Mouse (Mus musculus): ENCODE results near the gene Tdp2. TPM values are rescaled to one million over a fixed set of nuclear protein-coding genes. Genes with fewer than 3 reads are reported as not detected.
"Not testable (repeated sequence)": the region's sequence is repeated elsewhere in the genome, so short reads cannot be mapped to it uniquely, and the experiment has no call there.

Gene Tdp2
- polyA plus RNA-seq, 1 experiment = 12.9 TPM

DNA sequence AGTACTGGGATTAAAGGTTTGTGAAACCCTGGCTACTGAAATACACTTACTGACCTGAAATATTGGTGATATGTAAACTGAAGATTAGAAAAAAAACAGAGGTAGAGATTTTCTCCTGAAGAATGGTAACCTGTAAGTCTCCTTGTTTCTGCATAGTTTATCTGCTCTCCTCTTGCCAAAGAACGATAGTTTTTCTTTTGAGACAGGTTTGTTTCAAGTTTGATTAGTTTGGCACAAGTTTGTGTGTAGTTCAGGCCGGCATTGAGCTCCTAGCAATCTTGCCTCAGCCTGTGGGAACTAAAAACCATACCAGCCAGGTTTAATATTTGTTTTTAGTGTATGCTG lies 1.3 kb downstream of the Tdp2 start:
- DNase-seq (ENCODE audit: low read depth in 1 of 2, low spot score in 2 of 2) = no peak
- H3K4me3 ChIP-seq (ENCODE audit: extremely low read depth, insufficient read depth, insufficient read length) = no peak overlapping the region
- H3K36me3 ChIP-seq (ENCODE audit: control insufficient read depth, insufficient read depth, low read length) = peaks cover 1% of the 10 kb centered on the region; the same call in 1 of the 2 replicates
- no peaks in the 10 kb centered on the region for H3K27me3 ChIP-seq (ENCODE audit: control insufficient read depth, insufficient read depth, low read length)
- WGBS = 48% methylated on average over 2 of the region's 2 CpGs
- no peak overlapping the region for H3K27ac ChIP-seq (ENCODE audit: insufficient read depth, low read length)
- no peak for TF ChIP-seq CTCF (IDR thresholded peaks at IDR 0.05; ENCODE audit: extremely low read depth, insufficient read depth, insufficient read length, insufficient replicate concordance)
- TF ChIP-seq POLR2A (IDR thresholded peaks at IDR 0.05; ENCODE audit: low read depth, low read length) = no peak
- H3K4me1 ChIP-seq (ENCODE audit: control insufficient read depth, insufficient read depth, insufficient read length) = peaks cover 6% of the 10 kb centered on the region; the same call in 1 of the 2 replicates

- H3K36me3 ChIP-seq (ENCODE audit: control insufficient read depth, insufficient read depth, low read length) = peaks cover 11% of the 10 kb centered on the region
- not testable (repeated sequence) for H3K4me3 ChIP-seq (ENCODE audit: extremely low read depth, insufficient read depth, insufficient read length); DNase-seq (ENCODE audit: low read depth in 1 of 2, low spot score in 2 of 2); H3K27ac ChIP-seq (ENCODE audit: insufficient read depth, low read length); H3K4me1 ChIP-seq (ENCODE audit: control insufficient read depth, insufficient read depth, insufficient read length); H3K27me3 ChIP-seq (ENCODE audit: control insufficient read depth, insufficient read depth, low read length)
- WGBS = 88% methylated on average over 8 of the region's 8 CpGs
These were observed 6.3 kb downstream of the Tdp2 start for GRCm38 (mm10) chr13:24837765-24838164.

DNA sequence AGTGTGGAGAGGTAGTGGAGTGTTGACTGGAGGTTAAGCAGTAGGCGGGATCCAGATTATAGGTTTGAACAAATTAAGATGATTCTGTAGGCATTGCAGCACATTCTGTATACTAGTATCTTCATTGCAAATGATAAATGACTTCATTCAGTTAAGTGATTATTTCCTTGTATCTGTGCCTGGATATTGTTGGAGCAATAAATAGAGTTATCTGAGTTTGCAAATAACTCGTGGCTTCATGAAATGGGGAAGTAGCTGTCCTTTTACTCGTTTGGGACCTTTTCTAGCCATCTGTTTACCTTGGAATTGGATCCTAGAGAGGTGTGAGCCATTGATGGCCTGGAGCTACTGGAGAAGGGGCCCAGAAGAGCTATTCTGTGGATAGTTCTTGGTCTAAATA lies 8.4 kb downstream of the Tdp2 start:
- no peak overlapping the region for H3K4me3 ChIP-seq (ENCODE audit: extremely low read depth, insufficient read depth, insufficient read length)
- H3K36me3 ChIP-seq (ENCODE audit: control insufficient read depth, insufficient read depth, low read length) = peaks cover 11% of the 10 kb centered on the region
- TF ChIP-seq POLR2A (IDR thresholded peaks at IDR 0.05; ENCODE audit: low read depth, low read length) (no peak), CTCF (IDR thresholded peaks at IDR 0.05; ENCODE audit: extremely low read depth, insufficient read depth, insufficient read length, insufficient replicate concordance) (no peak)
- WGBS = 49% methylated on average over 3 of the region's 3 CpGs
- no peak overlapping the region for H3K27ac ChIP-seq (ENCODE audit: insufficient read depth, low read length)
- H3K27me3 ChIP-seq (ENCODE audit: control insufficient read depth, insufficient read depth, low read length) = no peaks in the 10 kb centered on the region
- H3K4me1 ChIP-seq (ENCODE audit: control insufficient read depth, insufficient read depth, insufficient read length) = no peaks in the 10 kb centered on the region
- DNase-seq (ENCODE audit: low read depth in 1 of 2, low spot score in 2 of 2) = no peak

GRCm38 (mm10) chr13:24841702-24842101 lies 10.2 kb downstream of the Tdp2 start:
- no peak for DNase-seq (ENCODE audit: low read depth in 1 of 2, low spot score in 2 of 2)
- 93% methylated on average over 3 of the region's 3 CpGs for WGBS
- H3K4me3 ChIP-seq (ENCODE audit: extremely low read depth, insufficient read depth, insufficient read length) = no peak overlapping the region

DNA sequence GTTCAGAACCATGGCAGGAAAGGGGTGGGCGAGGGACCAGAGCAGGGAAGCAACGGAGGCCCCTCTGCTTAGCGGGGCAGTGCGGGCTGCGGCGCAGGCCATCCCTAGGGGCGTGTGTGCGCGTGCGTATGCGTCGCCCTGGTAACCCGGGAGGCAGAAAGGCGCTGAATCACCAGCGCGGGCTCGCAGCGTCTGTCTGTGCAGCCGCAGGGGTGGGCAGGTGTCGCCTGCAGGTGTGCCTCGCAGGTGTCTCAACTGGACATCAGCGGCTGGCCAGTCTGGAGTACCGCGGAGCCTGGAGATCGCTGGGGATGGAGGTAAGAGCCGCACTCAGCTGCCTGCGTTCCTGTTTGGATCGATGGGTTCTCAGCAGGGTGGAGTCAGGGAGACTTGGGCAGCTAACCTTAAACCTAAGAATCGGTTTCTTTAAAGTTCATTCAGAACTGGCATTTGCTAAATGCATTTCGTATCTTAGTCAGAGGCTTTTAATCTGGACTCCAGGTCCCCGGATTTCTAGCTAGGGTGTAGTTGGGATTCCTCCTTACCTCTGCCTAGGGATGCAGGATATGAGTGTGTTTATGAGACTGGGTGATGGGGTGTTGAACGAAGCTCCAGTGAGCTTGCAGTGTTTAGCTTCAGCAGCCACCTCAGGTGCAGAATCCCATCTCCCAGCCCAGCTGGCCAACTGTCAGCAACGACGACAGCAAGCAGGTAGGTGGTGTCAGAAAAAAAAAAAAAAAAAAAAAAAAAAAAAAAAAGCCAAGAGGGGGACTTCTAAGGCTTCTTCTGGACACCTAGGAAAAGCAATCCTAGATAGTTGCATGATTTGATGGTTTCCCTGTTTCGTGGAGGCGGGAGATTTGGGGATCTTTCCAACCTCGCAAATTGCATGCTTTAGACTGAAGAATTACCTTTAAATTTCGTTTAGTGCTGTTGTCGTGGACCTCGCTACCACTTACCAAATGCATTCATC lies 13.8 kb downstream of the Tdp2 start, which contains the start of gene D130043K22Rik:
Gene D130043K22Rik, plus strand, starts transcription at position 153 of the 973 bp plus-strand sequence.
- H3K27ac ChIP-seq (ENCODE audit: insufficient read depth, low read length) = no peak within 1 kb of the TSS
- TF ChIP-seq CTCF (IDR thresholded peaks at IDR 0.05; ENCODE audit: extremely low read depth, insufficient read depth, insufficient read length, insufficient replicate concordance) = no peak
- no peak for TF ChIP-seq POLR2A (IDR thresholded peaks at IDR 0.05; ENCODE audit: low read depth, low read length)
- WGBS = 20% methylated on average over 40 of the region's 40 CpGs
- peak within 1 kb of the TSS; percentile 14; the same call in 1 of the 2 replicates for H3K4me3 ChIP-seq (ENCODE audit: extremely low read depth, insufficient read depth, insufficient read length)
- peaks cover 4% of the 10 kb centered on the region; the same call in 1 of the 2 replicates for H3K36me3 ChIP-seq (ENCODE audit: control insufficient read depth, insufficient read depth, low read length)
- DNase-seq (ENCODE audit: low read depth in 1 of 2, low spot score in 2 of 2) = peak in 1 of 2 experiments; percentile 17
- no peaks in the 10 kb centered on the region for H3K4me1 ChIP-seq (ENCODE audit: control insufficient read depth, insufficient read depth, insufficient read length)
- no peaks in the 10 kb centered on the region for H3K27me3 ChIP-seq (ENCODE audit: control insufficient read depth, insufficient read depth, low read length)

More at GRCm38 (mm10) chr13:24841702-24842101, 10.2 kb downstream of the Tdp2 start:
- H3K36me3 ChIP-seq (ENCODE audit: control insufficient read depth, insufficient read depth, low read length) = peaks cover 10% of the 10 kb centered on the region
- H3K4me1 ChIP-seq (ENCODE audit: control insufficient read depth, insufficient read depth, insufficient read length) = no peaks in the 10 kb centered on the region
- no peak overlapping the region for H3K27ac ChIP-seq (ENCODE audit: insufficient read depth, low read length)
- no peaks in the 10 kb centered on the region for H3K27me3 ChIP-seq (ENCODE audit: control insufficient read depth, insufficient read depth, low read length)
- TF ChIP-seq CTCF (IDR thresholded peaks at IDR 0.05; ENCODE audit: extremely low read depth, insufficient read depth, insufficient read length, insufficient replicate concordance) = no peak

DNA sequence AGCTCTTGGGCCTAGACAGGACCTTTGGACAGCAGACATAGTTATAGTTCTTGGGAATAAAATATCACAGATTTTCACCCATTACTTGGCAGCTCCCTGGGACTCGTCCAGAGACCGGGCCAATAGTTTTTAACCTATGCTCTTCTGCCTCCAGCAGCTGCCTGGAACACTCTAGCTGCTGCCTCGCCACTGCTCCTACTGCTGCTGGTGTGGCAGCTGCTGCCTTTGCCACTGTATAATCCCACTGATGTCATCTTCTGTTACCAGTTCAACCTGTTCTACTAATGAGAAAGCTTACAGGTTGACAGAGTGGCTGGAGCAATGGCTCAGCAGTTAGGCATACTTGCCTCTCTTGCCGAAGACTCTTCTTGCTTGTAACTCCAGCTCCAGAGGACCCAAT lies 17.8 kb downstream of the Tdp2 start:
- no peak overlapping the region for H3K4me3 ChIP-seq (ENCODE audit: extremely low read depth, insufficient read depth, insufficient read length)
- DNase-seq (ENCODE audit: low read depth in 1 of 2, low spot score in 2 of 2) = no peak
- TF ChIP-seq CTCF (IDR thresholded peaks at IDR 0.05; ENCODE audit: extremely low read depth, insufficient read depth, insufficient read length, insufficient replicate concordance) (no peak), POLR2A (IDR thresholded peaks at IDR 0.05; ENCODE audit: low read depth, low read length) (no peak)
- H3K4me1 ChIP-seq (ENCODE audit: control insufficient read depth, insufficient read depth, insufficient read length) = no peaks in the 10 kb centered on the region
- WGBS = 83% methylated on average over 4 of the region's 4 CpGs
- no peaks in the 10 kb centered on the region for H3K36me3 ChIP-seq (ENCODE audit: control insufficient read depth, insufficient read depth, low read length)
- no peak overlapping the region for H3K27ac ChIP-seq (ENCODE audit: insufficient read depth, low read length)
- H3K27me3 ChIP-seq (ENCODE audit: control insufficient read depth, insufficient read depth, low read length) = no peaks in the 10 kb centered on the region

DNA sequence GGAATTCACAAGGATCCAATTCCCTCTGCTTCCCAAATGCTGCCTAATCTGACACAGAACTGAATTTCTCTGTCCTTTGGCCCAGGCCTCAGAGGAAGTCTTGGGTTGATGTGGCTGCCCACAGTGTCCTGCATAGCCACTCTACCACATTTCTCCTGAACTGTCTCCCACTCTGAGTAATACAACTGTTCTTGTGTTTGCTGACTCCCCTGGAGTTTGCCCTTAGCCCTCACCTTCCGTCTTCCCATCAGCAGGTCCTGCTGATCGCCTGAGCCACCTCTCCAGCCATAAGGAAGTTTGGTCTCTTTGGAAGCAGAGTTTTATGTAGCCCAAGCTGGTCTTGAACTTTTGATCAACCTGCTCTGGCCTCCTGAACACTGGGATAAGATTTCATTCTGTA lies 20.5 kb downstream of the Tdp2 start:
- TF ChIP-seq POLR2A (IDR thresholded peaks at IDR 0.05; ENCODE audit: low read depth, low read length) (no peak), CTCF (IDR thresholded peaks at IDR 0.05; ENCODE audit: extremely low read depth, insufficient read depth, insufficient read length, insufficient replicate concordance) (no peak)
- no peak overlapping the region for H3K27ac ChIP-seq (ENCODE audit: insufficient read depth, low read length)
- H3K4me1 ChIP-seq (ENCODE audit: control insufficient read depth, insufficient read depth, insufficient read length) = no peaks in the 10 kb centered on the region
- H3K4me3 ChIP-seq (ENCODE audit: extremely low read depth, insufficient read depth, insufficient read length) = no peak overlapping the region
- H3K36me3 ChIP-seq (ENCODE audit: control insufficient read depth, insufficient read depth, low read length) = no peaks in the 10 kb centered on the region
- DNase-seq (ENCODE audit: low read depth in 1 of 2, low spot score in 2 of 2) = no peak
- no peaks in the 10 kb centered on the region for H3K27me3 ChIP-seq (ENCODE audit: control insufficient read depth, insufficient read depth, low read length)
- 84% methylated on average over 2 of the region's 2 CpGs for WGBS
